Mouse (Mus musculus) layer of hippocampus, adult 9-10 months (tissue): ENCODE measurements around the gene Hps3.
"Not testable (repeated sequence)": the region's sequence is repeated elsewhere in the genome, so short reads cannot be mapped to it uniquely, and the experiment has no call there.

Source experiments
- DNase-seq: peaks from one replicate; pipeline ENCODE4 v3.0.0; 2022; ENCODE audit warnings: low spot score

Hps3 gene

GRCm38 (mm10) chr3:20034719-20035404, at the start of gene Hps3:
Gene Hps3, minus strand, starts transcription at chr3:20035315.
- peak; percentile 69 for DNase-seq

GRCm38 (mm10) chr3:20082161-20082560, 47.0 kb upstream of the Hps3 start:
- DNase-seq, result no peak

GRCm38 (mm10) chr3:20076145-20077053, 41.3 kb upstream of the Hps3 start:
- no peak for DNase-seq

- DNase-seq, result no peak
These were observed 23.1 kb upstream of the Hps3 start for GRCm38 (mm10) chr3:20058197-20058541.

- DNase-seq, result peak; percentile 96
These were observed 22.4 kb upstream of the Hps3 start, which contains the start of gene Hltf for GRCm38 (mm10) chr3:20057306-20058196. Gene Hltf, plus strand, starts transcription at chr3:20057811.

GRCm38 (mm10) chr3:20044736-20045135, 9.6 kb upstream of the Hps3 start:
- not testable (repeated sequence) for DNase-seq

GRCm38 (mm10) chr3:20041461-20041860, 6.3 kb upstream of the Hps3 start:
- not testable (repeated sequence) for DNase-seq

- DNase-seq, result no peak
These were observed 954 bp upstream of the Hps3 start for GRCm38 (mm10) chr3:20036069-20036468.

- no peak for DNase-seq
These were observed 1.1 kb downstream of the Hps3 start for GRCm38 (mm10) chr3:20033761-20034718.

GRCm38 (mm10) chr3:20030807-20031206, 4.3 kb downstream of the Hps3 start:
- DNase-seq, result no peak

- DNase-seq, result no peak
These were observed 6.5 kb downstream of the Hps3 start for GRCm38 (mm10) chr3:20028640-20029039.

- DNase-seq, result no peak
These were observed 7.3 kb downstream of the Hps3 start for GRCm38 (mm10) chr3:20027788-20028187.

- peak; percentile 22 for DNase-seq
These were observed 8.0 kb downstream of the Hps3 start for GRCm38 (mm10) chr3:20026996-20027689.

- no peak for DNase-seq
These were observed 8.6 kb downstream of the Hps3 start for GRCm38 (mm10) chr3:20026481-20026880.

- DNase-seq, result no peak
These were observed 11.3 kb downstream of the Hps3 start for GRCm38 (mm10) chr3:20023832-20024231.

- no peak for DNase-seq
These were observed 17.0 kb downstream of the Hps3 start for GRCm38 (mm10) chr3:20018076-20018475.

- no peak for DNase-seq
These were observed 20.7 kb downstream of the Hps3 start for GRCm38 (mm10) chr3:20014454-20014853.

GRCm38 (mm10) chr3:20010905-20011304, 24.2 kb downstream of the Hps3 start:
- DNase-seq, result not testable (repeated sequence)

- no peak for DNase-seq
These were observed 24.7 kb downstream of the Hps3 start for GRCm38 (mm10) chr3:20010464-20010863.

GRCm38 (mm10) chr3:20007759-20008158, 27.4 kb downstream of the Hps3 start:
- no peak for DNase-seq
